Mouse (Mus musculus) bone marrow, adult 2 months (tissue): ENCODE results near the gene Tmem186.

ENCODE experiments used
- CTCF ChIP-seq: fragments of 200-500 bp; IDR thresholded peaks from 2 replicates; pipeline ENCODE4 v1.5.1; 2011; ENCODE audit warnings: low read length, control low read depth; ENCODE audit not compliant: control insufficient read depth, insufficient read depth
- POLR2A ChIP-seq: fragments of 200-500 bp; IDR thresholded peaks from 2 replicates; pipeline ENCODE4 v1.6.1; 2011; ENCODE audit warnings: low read depth, mild to moderate bottlenecking, control low read depth, low read length, borderline replicate concordance; ENCODE audit not compliant: control insufficient read depth

DNA sequence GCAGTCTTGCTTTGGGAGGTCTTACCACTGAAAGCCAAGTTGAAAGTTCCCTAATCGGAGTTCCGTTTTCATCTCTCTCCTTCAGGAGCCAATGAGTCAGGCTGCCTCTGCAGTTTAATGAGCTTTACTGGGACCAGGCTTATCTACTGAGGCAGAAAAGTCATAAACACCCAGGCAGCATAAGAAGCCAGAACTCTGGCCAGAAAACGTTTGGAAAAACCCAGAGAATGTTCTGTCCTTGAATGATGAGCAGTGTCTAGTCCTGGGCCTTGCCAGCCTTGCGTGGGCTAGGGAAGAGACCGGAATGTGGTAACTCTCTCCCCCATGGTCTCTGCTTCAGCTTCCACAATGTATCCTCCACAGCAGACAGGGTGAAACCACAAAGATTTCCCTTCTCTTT, 52.5 kb downstream of the Tmem186 start:
- no peak for TF ChIP-seq POLR2A
- TF ChIP-seq CTCF: no peak
